Mouse (Mus musculus) heart, embryonic 11.5 days (tissue): ENCODE results near the gene Bmp2k. TPM values are rescaled to one million over a fixed set of nuclear protein-coding genes. Genes with fewer than 3 reads are reported as not detected.

Experiments
- ATAC-seq: fragments of 200-750 bp; cut with Nextera tagmentation; replicated peaks from 2 replicates; pipeline ENCODE4 v1.8.0; 2017; ENCODE audit warnings: moderate library complexity; ENCODE audit not compliant: insufficient number of reproducible peaks, low FRiP score, low TSS enrichment
- H3K27ac ChIP-seq: fragments of 300-500 bp; sonication (generic); 2 replicates; pipeline ENCODE4 v1.5.1; 2014; ENCODE audit warnings: mild to moderate bottlenecking, low read depth, low read length
- H3K27me3 ChIP-seq: fragments of 300-500 bp; sonication (generic); 2 replicates; pipeline ENCODE4 v1.6.1; 2014; ENCODE audit warnings: mild to moderate bottlenecking, low read length, mixed read lengths; ENCODE audit not compliant: control insufficient read depth, insufficient read depth
- H3K36me3 ChIP-seq: fragments of 300-500 bp; sonication (generic); 2 replicates; pipeline ENCODE4 v1.6.1; 2014; ENCODE audit warnings: mild to moderate bottlenecking, low read length, moderate library complexity, mixed read lengths; ENCODE audit not compliant: control insufficient read depth, insufficient read depth
- H3K4me1 ChIP-seq: fragments of 300-500 bp; sonication (generic); 2 replicates; pipeline ENCODE4 v1.6.1; 2014; ENCODE audit warnings: low read length; ENCODE audit not compliant: control insufficient read depth, insufficient read depth
- H3K4me2 ChIP-seq: fragments of 300-500 bp; sonication (generic); 2 replicates; pipeline ENCODE4 v1.6.1; 2014; ENCODE audit warnings: mild to moderate bottlenecking, moderate library complexity
- H3K4me3 ChIP-seq: fragments of 300-500 bp; sonication (generic); 2 replicates; pipeline ENCODE4 v1.5.1; 2014; ENCODE audit warnings: low read depth, low read length
- H3K9ac ChIP-seq: fragments of 300-500 bp; sonication (generic); 2 replicates; pipeline ENCODE4 v1.6.1; 2014; ENCODE audit warnings: mild to moderate bottlenecking, low read depth, low read length, moderate library complexity
- H3K9me3 ChIP-seq: fragments of 300-500 bp; sonication (generic); replicated peaks from 2 replicates; pipeline ENCODE4 v1.6.1; 2016; ENCODE audit warnings: low read length; ENCODE audit not compliant: control insufficient read depth
- WGBS: fragments of 180-500 bp; shearing (Covaris S2); extraction: QIAGEN DNeasy Blood & Tissue Kit; methylation state at CpG from one replicate; pipeline ENCODE4 v1.1.7; 2014; ENCODE audit not compliant: insufficient replicate concordance; 5-methylcytosine and 5-hydroxymethylcytosine counted together
- polyA plus RNA-seq: library from polyadenylated mRNA; unstranded; fragments of >200 nt; fragmentation: Nextera tagmentation; extraction: Ambion mirVana; gene quantifications from 2 replicates; pipeline ENCODE4 v1.2.1, GENCODE M21; 2014

Bmp2k gene
- polyA plus RNA-seq, 1 experiment from 2014 or later = 12.7 TPM

- Histone ChIP-seq H3K27me3 (no peaks in the 10 kb centered on the region), H3K36me3 (peaks cover 4% of the 10 kb centered on the region; the same call in 1 of the 2 replicates), H3K4me2 (no peak overlapping the region), H3K9ac (no peak overlapping the region), H3K4me1 (no peaks in the 10 kb centered on the region), H3K27ac (no peak overlapping the region), H3K9me3 (no peaks in the 10 kb centered on the region), H3K4me3 (no peak overlapping the region)
- ATAC-seq = no peak
- WGBS = 78% methylated on average over 12 of the region's 12 CpGs
Measured at GRCm38 (mm10) chr5:97056791-97057450, 59.4 kb downstream of the Bmp2k start.

GRCm38 (mm10) chr5:97060864-97061263 is 63.4 kb downstream of the Bmp2k start:
- Histone ChIP-seq H3K36me3 (peaks cover 10% of the 10 kb centered on the region), H3K9ac (no peak overlapping the region), H3K27me3 (no peaks in the 10 kb centered on the region), H3K27ac (no peak overlapping the region), H3K4me3 (no peak overlapping the region), H3K4me2 (no peak overlapping the region), H3K9me3 (no peaks in the 10 kb centered on the region), H3K4me1 (peaks cover 9% of the 10 kb centered on the region; the same call in 1 of the 2 replicates)
- 48% methylated on average over 3 of the region's 3 CpGs for WGBS
- no peak for ATAC-seq

- H3K27me3 ChIP-seq = no peaks in the 10 kb centered on the region
- 80% methylated on average over 1 of the region's 1 CpGs for WGBS
- peaks cover 12% of the 10 kb centered on the region for H3K36me3 ChIP-seq
- no peaks in the 10 kb centered on the region for H3K9me3 ChIP-seq
- H3K4me3 ChIP-seq = no peak overlapping the region
- peaks cover 9% of the 10 kb centered on the region; the same call in 1 of the 2 replicates for H3K4me1 ChIP-seq
- no peak for ATAC-seq
- H3K9ac ChIP-seq = no peak overlapping the region
- H3K27ac ChIP-seq = no peak overlapping the region
- H3K4me2 ChIP-seq = no peak overlapping the region
Measured at GRCm38 (mm10) chr5:97062041-97062440, 64.6 kb downstream of the Bmp2k start.

GRCm38 (mm10) chr5:97065746-97066145 is 68.3 kb downstream of the Bmp2k start:
- Histone ChIP-seq H3K4me1 (peaks cover 9% of the 10 kb centered on the region; the same call in 1 of the 2 replicates), H3K9ac (no peak overlapping the region), H3K27me3 (no peaks in the 10 kb centered on the region), H3K36me3 (peaks cover 15% of the 10 kb centered on the region), H3K9me3 (no peaks in the 10 kb centered on the region), H3K4me3 (no peak overlapping the region), H3K27ac (no peak overlapping the region), H3K4me2 (no peak overlapping the region)
- ATAC-seq = no peak
- 87% methylated on average over 4 of the region's 4 CpGs for WGBS

- H3K4me3 ChIP-seq = no peak overlapping the region
- no peaks in the 10 kb centered on the region for H3K27me3 ChIP-seq
- no peaks in the 10 kb centered on the region for H3K36me3 ChIP-seq
- ATAC-seq = no peak
- H3K9me3 ChIP-seq = no peaks in the 10 kb centered on the region
- 89% methylated on average over 11 of the region's 11 CpGs for WGBS
- no peak overlapping the region for H3K9ac ChIP-seq
- H3K4me2 ChIP-seq = no peak overlapping the region
- no peaks in the 10 kb centered on the region for H3K4me1 ChIP-seq
- no peak overlapping the region for H3K27ac ChIP-seq
Measured at GRCm38 (mm10) chr5:97075476-97076151, 78.1 kb downstream of the Bmp2k start.

GRCm38 (mm10) chr5:97076167-97076566 is 78.7 kb downstream of the Bmp2k start:
- no peaks in the 10 kb centered on the region for H3K4me1 ChIP-seq
- no peak overlapping the region for H3K4me3 ChIP-seq
- H3K27ac ChIP-seq = no peak overlapping the region
- H3K36me3 ChIP-seq = no peaks in the 10 kb centered on the region
- H3K9me3 ChIP-seq = no peaks in the 10 kb centered on the region
- no peaks in the 10 kb centered on the region for H3K27me3 ChIP-seq
- no peak for ATAC-seq
- H3K9ac ChIP-seq = no peak overlapping the region
- no peak overlapping the region for H3K4me2 ChIP-seq
- 96% methylated on average over 5 of the region's 5 CpGs for WGBS

- no peaks in the 10 kb centered on the region for H3K36me3 ChIP-seq
- H3K9ac ChIP-seq = no peak overlapping the region
- no peaks in the 10 kb centered on the region for H3K27me3 ChIP-seq
- H3K4me1 ChIP-seq = no peaks in the 10 kb centered on the region
- no peak overlapping the region for H3K4me2 ChIP-seq
- WGBS = 75% methylated on average over 7 of the region's 7 CpGs
- no peak overlapping the region for H3K27ac ChIP-seq
- H3K4me3 ChIP-seq = no peak overlapping the region
- no peak for ATAC-seq
- no peaks in the 10 kb centered on the region for H3K9me3 ChIP-seq
Measured at GRCm38 (mm10) chr5:97077676-97078075, 80.2 kb downstream of the Bmp2k start.

GRCm38 (mm10) chr5:97078641-97079040 is 81.2 kb downstream of the Bmp2k start:
- Histone ChIP-seq H3K4me3 (no peak overlapping the region), H3K27me3 (no peaks in the 10 kb centered on the region), H3K9me3 (no peaks in the 10 kb centered on the region), H3K36me3 (no peaks in the 10 kb centered on the region), H3K4me2 (no peak overlapping the region), H3K4me1 (no peaks in the 10 kb centered on the region), H3K9ac (no peak overlapping the region), H3K27ac (no peak overlapping the region)
- 81% methylated on average over 5 of the region's 5 CpGs for WGBS
- no peak for ATAC-seq

GRCm38 (mm10) chr5:97081481-97081880 is 84.0 kb downstream of the Bmp2k start:
- Histone ChIP-seq H3K9me3 (no peaks in the 10 kb centered on the region), H3K27me3 (no peaks in the 10 kb centered on the region), H3K27ac (no peak overlapping the region), H3K4me1 (no peaks in the 10 kb centered on the region), H3K4me2 (no peak overlapping the region), H3K36me3 (no peaks in the 10 kb centered on the region), H3K9ac (no peak overlapping the region), H3K4me3 (no peak overlapping the region)
- ATAC-seq = no peak
- 56% methylated on average over 3 of the region's 3 CpGs for WGBS
